Mouse (Mus musculus): ENCODE data around the gene Dnajc16.

Gene Dnajc16

GRCm38 (mm10) chr4:141763476-141763875, 27.3 kb downstream of the Dnajc16 start:
- DNase-seq (ENCODE audit: low spot score): no peak

GRCm38 (mm10) chr4:141762102-141762598, 28.6 kb downstream of the Dnajc16 start:
- no peak for DNase-seq (ENCODE audit: low spot score)

GRCm38 (mm10) chr4:141760942-141761341, 29.8 kb downstream of the Dnajc16 start:
- DNase-seq (ENCODE audit: low spot score): no peak

- DNase-seq (ENCODE audit: low spot score): no peak
Observed at GRCm38 (mm10) chr4:141758874-141759542, 31.7 kb downstream of the Dnajc16 start.

- no peak for DNase-seq (ENCODE audit: low spot score)
Observed at GRCm38 (mm10) chr4:141757124-141757523, 33.6 kb downstream of the Dnajc16 start.

GRCm38 (mm10) chr4:141755375-141755930, 35.3 kb downstream of the Dnajc16 start:
- no peak for DNase-seq (ENCODE audit: low spot score)

GRCm38 (mm10) chr4:141752076-141752421, 38.7 kb downstream of the Dnajc16 start:
- DNase-seq (ENCODE audit: low spot score): no peak

GRCm38 (mm10) chr4:141751419-141752075, 39.2 kb downstream of the Dnajc16 start:
- DNase-seq (ENCODE audit: low spot score): no peak

GRCm38 (mm10) chr4:141750826-141751225, 39.9 kb downstream of the Dnajc16 start:
- no peak for DNase-seq (ENCODE audit: low spot score)

GRCm38 (mm10) chr4:141749557-141749956, 41.2 kb downstream of the Dnajc16 start:
- no peak for DNase-seq (ENCODE audit: low spot score)

- DNase-seq (ENCODE audit: low spot score): no peak
Observed at GRCm38 (mm10) chr4:141746578-141747346, 44.0 kb downstream of the Dnajc16 start, which contains the start of gene Agmat. Agmat (plus strand) TSS chr4:141746672.

GRCm38 (mm10) chr4:141742381-141742780, 48.4 kb downstream of the Dnajc16 start:
- no peak for DNase-seq (ENCODE audit: low spot score)

GRCm38 (mm10) chr4:141741856-141742255, 48.9 kb downstream of the Dnajc16 start:
- no peak for DNase-seq (ENCODE audit: low spot score)

- no peak for DNase-seq (ENCODE audit: low spot score)
Observed at GRCm38 (mm10) chr4:141738015-141738414, 52.7 kb downstream of the Dnajc16 start.

GRCm38 (mm10) chr4:141736856-141737255, 53.9 kb downstream of the Dnajc16 start:
- no peak for DNase-seq (ENCODE audit: low spot score)

GRCm38 (mm10) chr4:141735206-141735560, 55.5 kb downstream of the Dnajc16 start:
- no peak for DNase-seq (ENCODE audit: low spot score)

GRCm38 (mm10) chr4:141734446-141735205, 56.1 kb downstream of the Dnajc16 start:
- DNase-seq (ENCODE audit: low spot score): peak; percentile 93

GRCm38 (mm10) chr4:141731766-141732165, 59.0 kb downstream of the Dnajc16 start:
- DNase-seq (ENCODE audit: low spot score): no peak

GRCm38 (mm10) chr4:141730401-141730800, 60.3 kb downstream of the Dnajc16 start:
- no peak for DNase-seq (ENCODE audit: low spot score)

- no peak for DNase-seq (ENCODE audit: low spot score)
Observed at GRCm38 (mm10) chr4:141729266-141729665, 61.5 kb downstream of the Dnajc16 start.

GRCm38 (mm10) chr4:141725738-141726137, 65.0 kb downstream of the Dnajc16 start:
- no peak for DNase-seq (ENCODE audit: low spot score)

GRCm38 (mm10) chr4:141725277-141725676, 65.5 kb downstream of the Dnajc16 start:
- no peak for DNase-seq (ENCODE audit: low spot score)
